Mouse (Mus musculus) urinary bladder, postnatal 36 days (tissue): ENCODE measurements at regions not wholly inside any gene's neighbourhood (a gene's known extent, or its start where the extent isn't known, plus 50 kb on each side); places are given as distances from the start of the nearest gene placed in this dataset.

ENCODE experiments used
- DNase-seq, 2 experiments: peaks; one replicate each; pipeline ENCODE4 v3.0.0; 2022; ENCODE audit warnings: low spot score in 2 of 2, mixed read lengths in 1 of 2

DNA sequence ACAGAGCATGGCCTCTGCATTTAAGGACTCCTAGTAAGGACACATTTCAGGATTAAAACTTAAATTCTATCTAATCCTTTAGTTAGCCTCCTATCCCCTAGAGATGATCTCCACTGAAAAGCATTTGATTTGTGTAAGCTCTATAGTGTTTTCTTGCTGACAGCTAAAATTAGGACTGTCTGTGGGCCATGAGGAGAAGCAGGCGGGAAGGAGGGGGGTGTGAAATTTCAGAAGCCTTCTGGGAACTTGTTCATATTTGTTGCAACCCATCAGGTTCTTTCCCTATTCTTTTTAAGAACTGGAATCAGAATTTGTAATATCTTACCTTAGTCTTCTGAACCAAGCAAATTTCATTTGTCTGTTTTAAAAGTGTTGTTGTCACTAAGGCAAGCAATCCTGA, 114.7 kb upstream of the Sp4 start:
- DNase-seq = no peak

DNA sequence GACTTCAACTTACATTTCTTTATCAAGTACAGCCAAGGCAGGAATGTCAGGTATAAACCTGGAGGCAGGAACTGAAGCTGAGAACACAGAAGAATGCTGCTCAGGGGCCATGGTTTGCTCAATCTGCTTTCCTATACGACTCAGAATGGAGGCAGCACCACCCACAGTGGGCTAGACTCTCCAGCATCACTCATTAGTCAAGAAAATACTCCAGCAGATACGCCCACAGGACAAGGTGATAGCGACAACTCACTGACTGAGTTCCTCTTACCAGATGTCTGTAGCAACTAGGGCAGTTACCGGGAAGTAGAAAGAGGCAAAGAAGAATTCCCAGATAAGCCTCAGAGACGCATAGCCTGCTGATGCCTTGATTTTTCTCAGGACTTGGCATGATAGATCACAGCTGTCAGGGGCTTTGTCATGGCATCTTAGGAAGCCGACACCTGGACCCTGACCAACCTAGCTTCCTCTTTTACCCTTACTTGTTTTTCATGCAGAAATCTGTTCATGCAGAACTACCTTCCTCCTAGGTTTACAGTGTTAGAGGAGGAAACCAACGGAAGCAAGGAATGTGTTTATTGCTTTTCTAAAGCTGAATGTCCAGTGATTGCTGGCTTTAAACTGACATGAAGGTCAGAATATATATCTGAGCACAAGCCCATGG, 110.7 kb upstream of the Sp4 start:
- DNase-seq = no peak

DNA sequence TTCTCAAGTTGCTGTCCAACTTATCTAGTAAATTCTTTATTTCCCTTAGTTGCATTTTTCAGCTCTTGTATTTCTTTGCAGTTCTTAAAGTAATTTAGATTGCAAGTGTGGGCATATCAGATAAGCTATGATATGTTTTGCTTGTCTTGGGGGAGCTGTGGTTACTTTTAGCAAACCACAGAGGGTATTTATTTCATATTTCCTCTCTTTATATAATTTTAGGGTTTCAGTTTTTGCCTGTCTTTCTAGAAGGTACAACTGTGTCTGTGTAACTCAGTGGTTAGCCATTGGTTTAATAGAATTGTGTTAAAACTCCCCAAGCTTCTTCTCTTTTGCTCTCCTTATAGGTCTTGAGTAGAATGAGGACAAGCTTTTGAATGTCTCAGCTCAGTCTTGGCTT, 109.7 kb upstream of the Sp4 start:
- DNase-seq = no peak

DNA sequence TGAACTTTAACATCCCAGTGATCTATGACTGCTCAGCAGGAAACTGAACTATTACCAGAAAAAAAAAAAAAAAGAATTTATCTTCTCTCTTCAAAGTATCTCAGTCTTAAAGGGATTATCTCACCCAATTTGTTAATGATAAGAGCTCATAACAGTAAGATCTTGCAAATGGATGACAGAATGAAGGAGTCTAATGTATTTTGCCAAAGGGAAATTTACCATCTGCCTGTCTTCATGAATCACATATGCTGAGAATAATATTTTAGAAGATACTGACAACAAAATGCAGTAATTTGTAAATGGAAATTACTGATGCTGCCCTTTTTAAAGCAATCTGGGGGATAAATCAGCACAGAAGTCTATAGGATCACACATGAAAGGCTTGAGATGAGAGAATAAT, 103.9 kb upstream of the Sp4 start:
- no peak for DNase-seq

DNA sequence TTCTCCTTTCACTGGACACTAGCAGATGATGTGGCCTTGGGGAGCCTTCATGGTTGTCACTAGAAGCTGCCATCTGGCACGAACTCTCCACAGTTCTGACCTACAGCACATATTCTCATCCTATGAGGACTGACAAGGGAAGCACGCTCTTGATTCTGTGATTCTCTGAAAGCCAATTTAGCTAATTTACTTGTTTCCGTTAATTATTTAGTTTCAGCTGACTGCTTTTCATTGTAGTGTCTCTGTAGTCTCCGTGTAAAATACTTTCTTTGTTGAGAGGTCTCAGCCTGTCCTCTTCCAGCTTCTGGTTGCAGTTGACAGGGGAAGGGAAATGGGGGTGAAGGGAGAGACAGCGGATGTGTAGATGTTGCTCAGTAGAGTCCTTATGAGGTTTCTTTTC, 102.9 kb upstream of the Sp4 start:
- DNase-seq = no peak

DNA sequence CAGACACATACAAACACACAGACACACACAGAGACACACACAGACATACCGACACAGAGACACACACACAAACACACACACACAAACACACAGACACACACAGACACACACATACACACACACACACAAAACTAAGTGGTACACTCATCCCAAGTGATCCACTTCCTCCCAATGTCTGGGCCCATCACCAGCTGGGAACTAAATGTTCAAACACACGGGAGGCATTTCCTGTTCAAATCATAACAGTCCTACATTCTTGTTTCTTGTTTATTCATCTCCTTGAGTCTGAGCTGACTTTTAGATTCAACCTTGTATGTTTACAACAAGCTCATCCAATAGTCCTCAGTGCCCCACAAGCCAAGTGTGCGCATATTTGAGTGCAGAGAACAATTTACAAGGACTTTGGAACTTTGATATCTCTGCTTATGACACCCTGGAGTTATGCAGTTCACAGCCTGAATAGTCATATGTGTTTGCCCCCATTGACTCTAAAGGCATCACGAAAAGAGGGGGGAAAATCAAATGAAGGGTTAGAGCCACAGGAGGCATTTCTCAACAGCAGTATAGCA, 102.4 kb upstream of the Sp4 start:
- no peak for DNase-seq

DNA sequence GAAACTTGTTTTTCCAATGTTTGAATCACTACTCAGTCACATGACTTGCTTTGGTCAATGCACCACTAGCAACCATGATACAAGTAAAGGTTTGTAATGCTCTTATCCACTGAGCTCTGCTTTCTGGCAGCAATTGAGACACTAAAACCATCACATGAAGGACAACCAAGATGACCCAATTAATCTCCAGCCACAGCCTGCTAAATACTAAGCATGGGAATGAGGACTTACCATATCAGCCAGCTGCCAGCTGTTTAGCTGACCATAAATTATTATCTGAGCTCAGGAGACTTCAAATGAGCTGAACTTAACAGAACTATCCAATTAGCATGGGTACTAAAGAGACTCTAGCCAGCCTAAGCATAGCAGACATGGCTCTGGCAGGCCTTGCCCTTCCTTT, 100.1 kb upstream of the Sp4 start:
- no peak for DNase-seq

DNA sequence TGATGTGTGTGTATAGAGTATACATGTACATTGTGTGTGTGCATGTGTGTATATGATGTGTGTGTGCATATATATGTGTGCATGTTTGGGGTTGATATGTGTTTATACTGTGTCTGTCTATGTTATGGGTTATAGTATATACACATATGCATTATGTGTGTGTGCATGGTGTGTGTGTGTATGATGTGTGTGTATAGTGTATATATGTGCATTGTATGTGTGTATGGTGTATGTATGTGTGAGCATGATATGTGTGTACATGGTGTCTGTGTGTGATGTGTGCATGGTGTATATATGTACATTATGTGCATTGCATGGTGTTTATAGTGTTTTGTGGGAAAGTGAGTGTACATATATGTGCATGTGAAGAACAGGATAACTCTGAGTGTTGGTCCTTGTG, 90.4 kb upstream of the Sp4 start:
- no peak for DNase-seq

DNA sequence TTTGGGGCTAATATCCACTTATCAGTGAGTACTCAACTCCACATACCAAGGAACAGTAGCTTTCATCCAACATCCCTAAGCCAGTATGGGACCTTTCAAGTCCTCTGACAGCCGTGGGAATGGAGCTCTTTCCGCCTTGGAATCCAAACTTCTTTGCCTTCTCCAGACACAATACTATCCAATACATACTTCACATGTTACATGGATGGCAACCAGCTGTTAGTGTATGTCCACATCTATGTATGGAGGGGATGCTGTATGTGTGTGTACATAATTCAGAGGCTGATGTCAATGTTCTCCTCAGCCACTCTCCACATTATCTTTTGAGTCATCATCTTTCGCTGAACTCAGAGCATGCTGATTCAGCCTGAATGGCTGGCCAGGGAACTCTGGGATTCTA, 79.8 kb upstream of the Sp4 start:
- DNase-seq = no peak

DNA sequence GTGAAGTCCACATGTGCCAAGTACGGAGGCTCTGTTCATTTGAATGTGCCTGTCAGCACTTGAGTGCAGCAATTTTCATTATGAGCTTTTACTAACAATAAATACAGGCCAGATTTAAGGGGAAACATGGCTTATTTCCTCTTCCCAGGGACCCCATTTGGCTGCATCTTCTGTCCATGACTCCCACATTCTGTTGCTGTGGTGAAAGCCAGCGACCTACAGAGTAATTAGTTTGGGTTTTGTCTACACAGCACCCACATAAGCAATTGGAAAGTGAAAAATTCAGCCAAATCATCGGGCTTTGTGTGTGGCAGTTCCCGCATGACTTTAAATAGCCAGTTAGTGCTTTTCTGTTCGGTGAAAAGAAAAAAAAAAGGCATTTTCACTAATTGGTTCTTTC, 76.7 kb upstream of the Sp4 start:
- no peak for DNase-seq

DNA sequence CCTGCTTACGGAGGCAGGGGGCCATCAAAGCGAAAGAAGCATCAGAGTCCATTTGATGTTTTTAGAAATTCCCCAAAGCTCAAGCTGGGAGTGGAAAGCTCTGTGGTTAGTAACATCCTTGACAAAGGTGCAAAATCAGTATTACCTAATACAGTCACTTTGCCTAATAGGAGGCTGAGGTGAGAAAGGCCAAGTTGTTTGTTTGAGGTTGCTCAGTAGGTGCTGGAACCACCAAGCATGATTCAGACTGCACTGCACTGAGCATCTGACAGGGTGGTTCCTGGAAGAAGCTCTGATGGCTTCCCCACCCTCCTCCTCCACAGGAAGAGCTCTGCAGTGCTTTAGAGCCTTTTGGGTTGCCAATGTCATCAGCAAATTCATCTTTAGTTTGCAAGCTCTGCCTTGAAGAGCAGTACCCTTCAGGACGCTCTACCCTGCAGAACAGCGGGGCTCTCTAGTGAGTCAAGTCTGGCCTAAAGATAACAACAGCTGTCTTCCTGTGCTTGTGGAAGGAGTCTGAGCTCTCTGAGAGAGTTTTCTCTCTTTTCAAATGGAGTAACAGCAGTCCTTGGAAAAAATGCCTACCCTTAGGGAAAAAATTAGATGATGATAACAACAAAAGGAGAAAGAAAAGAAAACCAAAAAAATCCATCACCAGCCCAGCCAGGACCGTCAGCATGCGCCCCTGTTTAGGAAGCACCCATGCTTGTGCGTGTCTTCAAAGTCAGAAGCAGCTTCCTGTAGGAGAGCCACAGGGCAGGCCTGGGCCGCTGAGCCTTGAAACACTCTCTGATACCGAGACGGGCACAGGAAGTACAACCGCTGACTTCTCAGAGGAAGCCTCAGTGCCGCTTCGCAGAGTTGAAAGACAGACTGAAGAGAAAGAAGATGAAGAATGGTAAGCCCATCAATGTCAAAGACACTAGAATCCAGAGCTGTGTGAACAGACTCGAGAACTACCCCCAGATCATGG, 75.6 kb upstream of the Sp4 start:
- no peak for DNase-seq

DNA sequence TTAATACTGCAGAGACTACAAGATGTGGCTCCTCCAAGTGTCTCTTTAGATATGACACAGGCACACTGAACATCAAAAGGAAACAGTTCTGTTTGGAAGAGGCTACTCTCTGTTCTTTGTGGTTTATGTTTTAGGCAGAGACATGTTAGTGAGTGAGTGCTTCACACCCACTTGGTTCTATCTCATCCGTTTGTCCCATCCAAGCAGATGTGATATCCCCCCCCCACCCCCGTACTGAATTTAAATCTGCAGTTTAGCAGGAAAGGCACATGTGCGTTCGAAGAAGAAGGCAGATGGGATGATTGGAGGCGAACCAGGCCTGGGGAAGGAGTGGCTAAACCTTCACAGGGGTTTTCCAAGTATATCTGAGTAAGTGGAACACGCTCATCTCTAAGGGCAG, 72.0 kb upstream of the Sp4 start:
- no peak for DNase-seq

DNA sequence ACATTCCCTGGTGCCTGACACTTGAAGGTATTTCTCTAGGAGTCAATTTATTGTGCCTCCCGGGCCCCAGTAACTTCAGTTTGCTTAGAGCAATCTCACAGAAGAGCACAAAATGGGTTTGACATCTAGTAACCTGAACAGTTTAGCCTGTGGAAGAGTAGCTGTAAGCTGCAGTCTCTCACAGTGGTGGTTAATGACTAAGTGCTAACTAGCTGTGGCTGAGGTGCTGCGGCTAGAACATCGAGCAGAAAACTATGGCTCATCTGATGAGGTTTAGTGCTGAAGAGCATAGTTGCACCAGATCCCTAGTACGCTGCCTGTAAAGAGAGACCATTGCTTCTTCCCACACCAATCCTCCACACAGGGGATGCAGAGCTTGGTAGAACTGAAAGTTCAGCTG, 70.7 kb upstream of the Sp4 start:
- no peak for DNase-seq

DNA sequence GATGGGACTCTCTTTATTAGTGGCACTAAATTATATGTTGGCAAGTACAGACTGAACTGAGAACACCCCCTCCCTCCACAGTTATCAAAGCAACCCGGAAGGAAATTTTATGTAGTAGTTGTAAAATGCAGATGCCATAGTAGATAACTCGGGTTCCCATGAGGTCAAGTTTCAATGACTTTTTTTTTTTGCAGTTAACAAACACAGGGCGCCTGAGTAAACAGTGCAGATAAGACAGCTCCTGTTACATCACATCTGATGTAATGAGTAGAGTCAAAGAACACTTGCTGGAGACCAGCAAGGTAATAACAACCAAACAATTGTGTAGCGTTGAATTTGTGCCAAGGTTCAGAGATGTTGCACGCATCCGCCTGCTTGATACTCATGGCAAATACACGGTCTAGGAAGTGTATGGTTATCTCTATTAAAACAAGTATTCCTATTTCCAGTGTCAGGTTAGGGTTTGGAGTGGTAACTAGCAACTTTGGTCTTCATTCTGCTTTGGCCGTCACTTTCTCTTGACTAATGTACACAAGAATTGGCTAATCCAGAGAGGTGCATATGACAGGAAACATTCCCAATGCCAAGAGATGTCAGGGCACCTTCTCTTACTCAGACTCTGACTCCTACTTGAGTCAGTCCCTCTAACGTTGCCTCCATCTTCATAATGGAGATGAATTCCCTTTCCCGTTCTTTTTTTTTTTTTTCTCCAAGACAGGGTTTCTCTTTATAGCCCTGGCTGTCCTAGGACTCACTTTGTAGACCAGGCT, 66.3 kb upstream of the Sp4 start:
- no peak for DNase-seq

DNA sequence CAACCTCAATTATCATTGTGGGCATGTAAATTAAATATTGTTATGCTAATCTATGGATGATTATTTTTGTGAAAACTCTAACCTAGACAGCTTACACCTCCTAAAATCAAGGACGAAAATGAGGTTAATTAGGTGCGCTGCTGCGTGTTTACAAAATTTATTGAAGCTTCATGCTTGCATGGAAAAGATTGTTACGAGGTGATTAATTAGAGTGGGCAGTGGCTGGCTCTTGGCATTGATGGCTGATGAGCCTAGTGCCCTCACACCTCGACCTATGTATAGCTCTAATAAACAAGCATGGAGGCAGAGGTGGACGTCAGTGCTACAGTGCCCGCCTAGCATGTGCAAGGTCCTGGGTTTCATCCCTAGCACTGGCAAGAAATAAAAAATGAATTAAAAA, 51.6 kb upstream of the Sp4 start:
- no peak for DNase-seq

DNA sequence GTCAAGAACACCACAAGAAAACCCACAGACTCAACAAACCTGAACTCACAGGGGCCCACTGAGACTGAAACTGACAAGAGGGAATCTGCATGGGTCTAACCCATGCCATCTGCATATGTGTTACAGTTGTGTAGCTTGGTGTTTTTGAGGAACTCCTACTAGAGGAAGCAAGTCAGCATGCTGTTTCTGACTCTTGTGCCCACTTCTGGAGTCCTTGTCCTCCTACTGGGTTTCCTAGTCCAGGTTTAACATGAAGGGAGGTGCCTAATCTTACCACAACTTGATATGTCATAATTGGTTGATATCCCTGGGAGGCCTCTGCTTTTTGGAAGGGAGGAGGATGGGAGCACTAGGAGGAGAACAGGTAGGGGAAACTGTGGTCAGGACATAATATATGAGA, 50.2 kb upstream of the Sp4 start:
- no peak for DNase-seq
